Mouse (Mus musculus) brain, embryonic 18.5 days (tissue): ENCODE measurements around the gene Baz2b.

Source experiments
- DNase-seq: peaks from one replicate; pipeline ENCODE4 v3.0.0-alpha.2; 2012; ENCODE audit warnings: low read depth, low spot score

Gene Baz2b

GRCm38 (mm10) chr2:60209703-60210651 is at the start of gene Baz2b, which contains the start of gene March7:
Gene Baz2b, minus strand, starts transcription at chr2:60209839.
Gene March7, plus strand, starts transcription at chr2:60209887.
- DNase-seq, result peak; percentile 69

DNA sequence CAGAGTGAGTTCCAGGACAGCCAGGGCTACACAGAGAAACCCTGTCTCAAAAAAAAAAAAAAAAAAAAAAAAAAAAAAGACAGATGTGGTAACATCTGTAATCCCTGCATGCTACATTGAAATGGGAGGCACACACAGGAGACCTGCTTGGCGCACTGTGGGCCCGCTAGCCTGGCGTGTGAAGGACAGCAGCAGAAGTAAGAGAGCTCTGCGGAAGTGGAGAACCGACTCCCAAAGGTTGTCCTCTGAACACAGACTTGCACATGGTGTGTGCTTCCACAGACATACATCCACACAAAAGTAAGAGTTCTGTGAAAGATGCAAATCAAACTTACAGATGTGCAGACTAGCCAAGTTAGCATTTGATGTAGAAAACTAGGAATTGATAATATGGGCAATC is 49.5 kb upstream of the Baz2b start:
- DNase-seq, result no peak

DNA sequence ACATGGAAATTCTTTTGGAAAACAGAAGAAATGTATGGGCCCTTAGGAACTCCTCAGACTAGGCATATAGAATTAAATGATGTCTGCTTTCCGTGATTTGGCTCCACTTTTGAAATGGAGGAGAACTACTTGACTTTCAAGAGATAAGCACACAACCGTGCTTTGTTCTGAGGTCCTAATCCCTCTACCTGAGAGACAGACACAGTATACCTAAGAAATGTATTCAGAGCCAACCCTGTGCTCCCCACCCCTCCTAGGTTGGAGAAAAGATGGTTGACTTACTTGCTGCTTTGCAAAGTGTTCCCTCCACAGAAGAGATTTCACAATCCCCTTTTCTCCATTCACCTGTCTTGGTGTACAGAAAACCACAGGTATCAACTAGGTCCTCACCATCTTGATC is 47.1 kb upstream of the Baz2b start:
- DNase-seq, result no peak

- DNase-seq, result no peak
Measured at GRCm38 (mm10) chr2:60253506-60253905, 43.9 kb upstream of the Baz2b start.

- DNase-seq, result no peak
Measured at GRCm38 (mm10) chr2:60252782-60253181, 43.1 kb upstream of the Baz2b start.

GRCm38 (mm10) chr2:60234506-60234905 is 24.9 kb upstream of the Baz2b start:
- no peak for DNase-seq

DNA sequence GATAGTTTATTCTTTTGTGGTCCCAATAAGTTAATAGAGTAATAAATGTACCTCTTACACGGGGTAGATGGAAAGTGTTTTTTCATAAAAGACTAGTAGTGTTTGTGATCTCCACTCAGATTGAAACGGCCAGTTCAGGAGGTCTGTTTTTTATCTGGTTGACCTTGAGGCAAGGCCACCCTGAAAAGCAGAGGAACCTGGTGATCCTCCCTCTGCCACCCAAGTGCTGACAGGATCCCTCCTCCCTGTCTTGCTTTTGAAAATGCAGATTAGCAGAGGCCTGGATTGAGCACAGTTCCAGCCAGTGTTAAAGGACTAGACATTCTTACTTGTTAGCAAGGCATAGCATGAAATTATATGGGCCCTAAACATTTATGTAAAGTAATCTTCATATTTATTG is 23.5 kb upstream of the Baz2b start:
- DNase-seq, result no peak

DNA sequence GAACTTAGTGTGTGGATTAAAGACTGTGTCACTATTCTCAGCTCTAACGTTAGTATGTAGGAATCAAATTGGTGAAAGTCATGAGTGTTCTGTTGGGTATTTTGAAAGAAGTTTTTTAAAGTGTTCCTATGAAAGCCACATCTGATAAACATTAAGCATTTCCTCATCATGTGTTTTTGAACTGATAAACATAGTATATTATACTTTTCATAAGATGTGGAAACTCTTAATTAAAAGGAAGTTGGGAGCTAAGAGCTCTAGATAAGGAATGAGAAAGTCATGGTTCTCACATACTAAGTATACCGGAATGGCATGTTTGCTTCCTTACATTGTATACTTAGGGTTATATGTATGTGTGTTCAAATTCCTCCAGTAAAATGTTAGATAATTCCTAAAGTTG is 20.7 kb upstream of the Baz2b start:
- DNase-seq, result no peak

GRCm38 (mm10) chr2:60228470-60228869 is 18.8 kb upstream of the Baz2b start:
- DNase-seq, result no peak

GRCm38 (mm10) chr2:60223489-60223888 is 13.8 kb upstream of the Baz2b start:
- DNase-seq, result no peak

GRCm38 (mm10) chr2:60221954-60222353 is 12.3 kb upstream of the Baz2b start:
- no peak for DNase-seq

DNA sequence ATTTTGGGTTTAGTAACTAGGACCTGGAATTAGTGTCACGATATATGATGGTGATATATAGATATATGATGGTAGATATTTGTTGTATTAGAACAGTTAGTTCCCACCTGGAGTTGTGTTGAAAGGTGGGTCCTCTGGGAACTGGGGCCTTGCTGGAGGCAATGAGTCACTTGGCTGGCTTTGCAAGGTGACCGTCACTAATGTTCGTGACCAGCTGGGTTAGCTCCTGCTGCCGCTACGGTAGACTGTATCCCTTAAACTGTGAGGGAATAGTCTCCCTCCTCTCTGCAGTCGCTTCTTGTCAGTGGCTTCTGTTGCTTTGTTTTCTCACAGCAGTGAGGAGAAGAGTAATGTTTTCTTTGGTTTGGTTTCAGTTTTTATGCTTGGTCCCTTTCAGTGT is 11.6 kb upstream of the Baz2b start:
- no peak for DNase-seq

GRCm38 (mm10) chr2:60217620-60218019 is 8.0 kb upstream of the Baz2b start:
- DNase-seq, result no peak

DNA sequence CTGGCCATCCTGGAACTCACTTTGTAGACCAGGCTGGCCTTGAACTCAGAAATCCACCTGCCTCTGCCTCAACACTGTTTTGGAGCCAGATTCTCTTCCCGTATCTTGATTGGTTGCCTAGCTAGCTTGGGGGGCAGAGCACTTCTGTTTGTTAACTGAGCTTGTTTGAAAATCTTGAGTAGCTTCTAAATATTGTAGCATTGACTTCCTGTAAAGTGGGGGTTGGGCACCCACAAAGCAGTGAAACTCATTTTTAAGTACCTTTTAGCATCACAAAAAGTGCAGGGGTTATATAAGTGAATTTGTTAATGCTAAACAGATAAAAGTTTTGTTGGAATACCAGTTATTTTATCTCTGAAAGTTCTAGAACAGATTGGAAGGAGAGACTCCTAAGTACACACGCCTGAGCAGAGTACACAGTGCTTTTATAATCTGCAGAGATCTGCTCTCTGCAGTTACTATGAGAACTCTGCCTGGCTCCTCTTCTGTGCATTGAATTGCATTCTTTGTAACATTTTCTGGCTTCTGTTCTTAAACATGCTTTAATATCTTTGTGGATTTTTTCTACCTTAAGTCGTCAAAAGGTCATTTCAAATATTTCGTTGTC is 7.0 kb upstream of the Baz2b start:
- DNase-seq, result no peak

GRCm38 (mm10) chr2:60214683-60215082 is 5.0 kb upstream of the Baz2b start:
- DNase-seq, result no peak

DNA sequence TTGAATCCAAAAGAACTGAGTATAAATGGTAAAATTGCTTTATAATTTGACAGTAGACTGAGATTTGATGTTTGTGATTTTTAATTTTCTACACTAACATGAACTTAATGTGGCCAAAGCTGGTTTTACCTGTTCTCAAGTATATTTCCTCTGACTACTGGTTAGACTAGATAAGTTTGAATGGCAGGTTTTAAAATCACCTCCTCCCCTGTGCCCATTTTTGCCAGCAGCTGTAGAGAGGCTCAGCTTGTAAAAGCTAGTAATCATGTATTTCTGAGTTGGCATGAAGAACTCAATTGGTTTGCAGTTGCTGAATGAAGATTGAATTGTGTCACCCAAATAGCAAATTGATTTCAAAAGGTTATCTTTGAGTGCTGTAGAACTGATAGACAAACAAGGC is 2.8 kb upstream of the Baz2b start:
- no peak for DNase-seq

DNA sequence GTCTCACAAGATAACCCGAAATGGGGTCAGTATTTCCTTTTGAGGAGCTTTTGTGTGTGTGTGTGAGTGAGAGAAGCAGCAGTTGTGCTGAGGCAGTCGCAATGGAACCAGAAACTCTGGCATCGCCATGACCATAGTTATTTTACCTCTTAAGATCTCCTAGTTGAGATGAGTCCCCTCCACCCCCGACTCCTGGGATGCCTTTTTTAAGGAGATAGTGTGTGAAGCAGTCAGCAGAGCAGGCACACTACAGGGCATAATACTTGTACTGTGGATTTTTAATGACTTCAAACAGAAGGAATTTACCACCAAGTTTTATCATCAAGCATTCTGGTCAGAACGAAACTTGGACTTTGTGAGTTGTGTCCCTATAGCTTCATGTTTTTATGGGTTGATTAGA is 1.2 kb upstream of the Baz2b start:
- DNase-seq, result no peak

DNA sequence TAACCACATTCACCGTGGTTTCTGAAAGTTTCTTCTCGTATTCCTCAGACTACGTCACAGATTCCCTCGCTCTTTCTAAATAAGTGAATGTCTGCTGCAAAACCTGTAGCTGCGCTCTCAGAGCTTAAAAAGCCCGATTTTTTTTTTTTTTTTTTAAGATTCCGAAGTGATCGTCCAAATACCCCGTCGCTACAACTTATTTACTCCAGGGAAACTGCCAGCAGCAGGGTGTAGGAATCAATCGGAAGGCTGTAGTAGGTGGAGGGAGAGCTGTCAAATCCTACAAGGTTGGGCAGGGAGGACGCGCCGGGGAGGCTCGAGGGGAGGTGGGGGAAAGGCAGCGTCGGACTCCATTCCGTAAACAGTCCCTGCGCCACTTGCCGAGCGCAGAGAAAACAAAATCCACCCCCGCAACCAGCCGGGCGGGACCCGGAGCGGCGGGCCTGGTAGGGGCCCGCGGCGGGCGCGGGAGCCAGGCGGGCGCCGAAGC is 472 bp downstream of the Baz2b start:
- DNase-seq, result peak; percentile 26

DNA sequence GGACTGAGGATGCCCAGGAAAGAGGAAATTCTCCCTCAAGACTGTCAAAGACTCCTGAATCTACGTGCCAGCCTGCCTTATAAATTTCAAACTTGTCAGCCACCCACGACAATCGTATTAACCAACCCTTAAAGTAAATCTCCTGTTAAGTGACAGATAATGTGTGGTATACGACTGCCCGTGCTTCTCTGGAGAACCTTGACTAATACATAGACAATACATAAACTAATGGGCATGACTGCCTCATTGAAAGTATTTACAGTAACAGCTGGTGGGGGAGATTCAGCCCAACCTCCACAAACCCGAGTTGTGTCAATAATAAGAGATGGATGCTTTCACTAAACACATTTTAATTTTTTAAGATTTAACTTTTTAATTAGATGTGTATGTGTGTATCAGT is 3.8 kb downstream of the Baz2b start:
- no peak for DNase-seq

DNA sequence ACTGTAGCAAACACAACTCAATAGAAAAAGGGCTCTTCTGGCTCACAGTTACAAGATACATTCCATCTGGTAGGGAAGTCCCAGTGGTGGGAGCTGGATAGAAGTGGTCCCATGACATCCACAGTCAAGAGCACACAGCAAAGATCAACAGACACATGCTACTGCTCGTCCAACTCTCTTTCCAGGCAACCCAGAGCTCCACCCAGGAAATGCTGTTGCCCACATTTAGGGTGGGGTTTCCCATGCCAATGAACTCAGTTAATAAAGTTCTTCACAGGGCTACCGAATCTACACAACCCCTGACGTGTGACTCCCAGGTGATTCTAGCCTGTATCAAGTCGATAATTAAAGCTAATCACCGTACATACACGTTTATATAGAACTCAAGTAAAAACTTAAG is 5.5 kb downstream of the Baz2b start:
- no peak for DNase-seq

DNA sequence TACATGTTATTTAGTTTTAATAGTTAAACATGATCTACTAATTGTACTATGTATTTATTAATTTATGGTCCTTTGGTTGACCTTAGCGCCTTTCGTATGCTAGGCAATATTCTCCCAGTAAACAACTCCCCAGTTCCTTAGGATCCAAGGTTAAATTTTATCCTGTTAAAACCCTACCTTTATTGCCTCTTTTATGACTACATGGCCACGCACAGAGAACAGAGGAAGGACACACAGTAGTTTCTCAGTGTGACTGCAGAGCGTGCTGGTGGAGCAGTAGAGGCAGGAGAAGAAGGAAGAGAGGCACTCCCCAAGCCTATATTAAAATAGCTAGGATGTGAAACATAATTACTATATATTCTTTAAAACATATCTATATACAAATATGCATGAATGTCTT is 5.9 kb downstream of the Baz2b start:
- DNase-seq, result no peak

DNA sequence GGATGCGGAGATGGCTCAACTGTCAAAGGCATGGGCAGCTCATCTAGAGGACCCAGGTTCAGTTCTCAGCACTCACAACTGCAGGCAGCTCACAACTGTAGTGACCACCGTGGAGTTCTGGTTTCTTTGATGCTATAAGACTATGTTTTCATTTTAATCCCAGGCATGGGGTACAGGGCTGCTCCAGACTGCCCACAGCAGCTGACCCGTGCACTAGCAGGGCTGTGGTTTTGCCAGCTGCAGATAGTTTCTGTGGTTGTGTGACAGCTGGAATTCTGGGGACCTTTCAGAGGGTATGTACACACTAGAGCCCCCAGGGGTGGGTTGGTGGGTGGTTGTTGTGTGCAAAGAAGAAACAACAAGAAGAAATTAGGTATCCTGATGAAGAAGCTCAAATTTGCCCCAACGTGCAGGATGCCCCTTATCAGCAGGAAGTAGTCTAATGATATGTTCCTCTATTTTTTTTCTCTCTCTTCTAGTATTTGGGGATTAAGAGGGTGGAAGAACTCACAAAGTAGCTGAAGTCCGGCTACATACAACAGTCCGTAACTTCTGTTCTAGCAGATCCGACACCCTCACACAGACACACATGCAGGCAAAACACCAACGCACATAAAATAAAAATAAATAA is 6.6 kb downstream of the Baz2b start:
- DNase-seq, result no peak
